Mouse (Mus musculus) megakaryocyte, embryonic 14.5 days (primary cell): Measurements from ENCODE around the gene Stoml3.

ENCODE experiments used
- FLI1 ChIP-seq: IDR thresholded peaks from 2 replicates; pipeline ENCODE4 v1.6.1; 2012; ENCODE audit warnings: low read length, inconsistent platforms, mixed read lengths
- GATA1 ChIP-seq: IDR thresholded peaks from 3 replicates; pipeline ENCODE4 v1.6.1; 2012; ENCODE audit warnings: mixed read lengths, low read length, inconsistent platforms, borderline replicate concordance

- TF ChIP-seq GATA1 (no peak), FLI1 (no peak)
Observed at GRCm38 (mm10) chr3:53460106-53460505, 28.3 kb upstream of the Stoml3 start.
